Mouse (Mus musculus) stomach, embryonic 16.5 days (tissue): Measurements from ENCODE around the gene Nyap1. TPM values are rescaled to one million over a fixed set of nuclear protein-coding genes. Genes with fewer than 3 reads are reported as not detected.
A peak's percentile ranks its signal among the peaks of the same experiment; 100 is the strongest.
"Not testable (repeated sequence)": the region's sequence is repeated elsewhere in the genome, so short reads cannot be mapped to it uniquely, and the experiment has no call there.

Experiments
- ATAC-seq: fragments of 200-750 bp; cut with Nextera tagmentation; 2 replicates; pipeline ENCODE4 v1.8.0; 2017; ENCODE audit warnings: moderate number of reproducible peaks, moderate TSS enrichment; ENCODE audit not compliant: insufficient read depth, low FRiP score
- H3K27ac ChIP-seq: fragments of 300-500 bp; sonication (generic); 2 replicates; pipeline ENCODE4 v1.5.1; 2014; ENCODE audit warnings: low read length
- H3K27me3 ChIP-seq: fragments of 300-500 bp; sonication (generic); 2 replicates; pipeline ENCODE4 v1.6.1; 2014; ENCODE audit warnings: low read length, control low read depth, mixed read lengths; ENCODE audit not compliant: control insufficient read depth, insufficient read depth
- H3K36me3 ChIP-seq: fragments of 300-500 bp; sonication (generic); 2 replicates; pipeline ENCODE4 v1.6.1; 2014; ENCODE audit warnings: low read length; ENCODE audit not compliant: control insufficient read depth, insufficient read depth
- H3K4me1 ChIP-seq: fragments of 300-500 bp; sonication (generic); 2 replicates; pipeline ENCODE4 v1.6.1; 2014; ENCODE audit warnings: low read length, control low read depth, mixed read lengths; ENCODE audit not compliant: control insufficient read depth, insufficient read depth
- H3K4me2 ChIP-seq: fragments of 300-500 bp; sonication (generic); 2 replicates; pipeline ENCODE4 v1.6.1; 2014; ENCODE audit warnings: low read depth, low read length, mixed read lengths
- H3K4me3 ChIP-seq: fragments of 300-500 bp; sonication (generic); replicated peaks from 2 replicates; pipeline ENCODE4 v1.5.1; 2014; ENCODE audit warnings: mild to moderate bottlenecking, low read length
- H3K9ac ChIP-seq: fragments of 300-500 bp; sonication (generic); 2 replicates; pipeline ENCODE4 v1.6.1; 2014; ENCODE audit warnings: low read length
- H3K9me3 ChIP-seq: fragments of 300-500 bp; sonication (generic); replicated peaks from 2 replicates; pipeline ENCODE4 v1.6.1; 2016; ENCODE audit warnings: low read length, control low read depth; ENCODE audit not compliant: control insufficient read depth
- WGBS: fragments of 180-500 bp; shearing (Covaris S2); extraction: QIAGEN DNeasy Blood & Tissue Kit; methylation state at CpG from one replicate; pipeline ENCODE4 v1.1.7; 2014; 5-methylcytosine and 5-hydroxymethylcytosine counted together
- polyA plus RNA-seq: library from polyadenylated mRNA; unstranded; fragments of >200 nt; fragmentation: Nextera tagmentation; extraction: Ambion mirVana; gene quantifications from 2 replicates; pipeline ENCODE4 v1.2.1, GENCODE M21; 2015

Nyap1 gene
- polyA plus RNA-seq, 1 experiment from 2014 or later = 2.7 TPM

GRCm38 (mm10) chr5:137720558-137721164 is 20.7 kb downstream of the Nyap1 start:
- not testable (repeated sequence) for H3K27ac ChIP-seq, H3K9ac ChIP-seq, H3K9me3 ChIP-seq, H3K36me3 ChIP-seq, H3K27me3 ChIP-seq, H3K4me1 ChIP-seq
- Histone ChIP-seq H3K4me3 (peak overlapping the region; percentile 14), H3K4me2 (peak overlapping the region; percentile 48)
- WGBS = 7% methylated on average over 10 of the region's 16 CpGs
- peak; percentile 71; the same call in 1 of the 2 replicates for ATAC-seq

- ATAC-seq = no peak
- Histone ChIP-seq H3K4me1 (no peaks in the 10 kb centered on the region), H3K4me3 (no peak overlapping the region), H3K36me3 (no peaks in the 10 kb centered on the region), H3K27ac (no peak overlapping the region), H3K4me2 (no peak overlapping the region), H3K9ac (no peak overlapping the region), H3K27me3 (no peaks in the 10 kb centered on the region), H3K9me3 (no peaks in the 10 kb centered on the region)
- 72% methylated on average over 6 of the region's 6 CpGs for WGBS
These were observed 22.3 kb downstream of the Nyap1 start for GRCm38 (mm10) chr5:137719088-137719487.

DNA sequence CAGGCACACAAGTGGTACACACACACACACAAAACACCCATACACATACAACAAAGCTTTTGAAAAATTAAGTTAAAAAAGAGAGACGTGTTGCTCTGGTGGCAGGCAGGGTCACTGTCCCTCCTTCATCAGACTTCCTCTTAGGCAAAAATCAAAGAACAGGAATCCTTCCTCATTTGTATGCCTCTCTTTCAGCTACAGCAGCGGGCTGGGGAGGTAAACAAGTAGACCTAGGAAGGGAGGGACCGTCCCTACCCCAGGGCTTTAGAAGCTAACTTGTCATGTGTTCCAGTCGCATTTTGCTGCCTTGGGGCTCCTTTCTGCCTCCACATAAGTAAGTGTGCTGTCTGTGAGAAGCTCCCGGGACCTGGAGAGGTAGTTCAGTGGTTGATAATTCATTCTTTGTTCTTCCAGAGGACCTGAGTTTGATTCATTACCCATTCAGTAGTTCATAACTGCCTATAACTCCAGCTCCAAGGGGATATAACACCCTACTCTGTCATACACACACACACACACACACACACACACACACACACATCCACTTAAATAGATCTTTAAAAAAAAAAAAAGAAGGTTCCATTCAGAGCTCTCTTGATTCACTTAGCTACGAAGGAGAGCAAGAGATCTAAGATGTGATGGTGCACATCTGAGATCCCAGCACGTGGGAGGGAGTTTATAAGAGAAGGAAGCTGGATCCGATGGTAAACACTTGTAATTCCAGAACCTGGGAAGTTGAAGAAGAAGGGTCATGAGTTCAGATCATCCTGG is 23.2 kb downstream of the Nyap1 start:
- Histone ChIP-seq H3K4me1 (no peaks in the 10 kb centered on the region), H3K27ac (no peak overlapping the region), H3K36me3 (no peaks in the 10 kb centered on the region), H3K4me3 (no peak overlapping the region), H3K9me3 (no peaks in the 10 kb centered on the region), H3K9ac (no peak overlapping the region), H3K4me2 (no peak overlapping the region), H3K27me3 (no peaks in the 10 kb centered on the region)
- ATAC-seq = no peak
- WGBS = 55% methylated on average over 8 of the region's 8 CpGs

GRCm38 (mm10) chr5:137715685-137716084 is 25.7 kb downstream of the Nyap1 start:
- ATAC-seq = no peak
- 44% methylated on average over 8 of the region's 8 CpGs for whole genome bisulfite sequencing

DNA sequence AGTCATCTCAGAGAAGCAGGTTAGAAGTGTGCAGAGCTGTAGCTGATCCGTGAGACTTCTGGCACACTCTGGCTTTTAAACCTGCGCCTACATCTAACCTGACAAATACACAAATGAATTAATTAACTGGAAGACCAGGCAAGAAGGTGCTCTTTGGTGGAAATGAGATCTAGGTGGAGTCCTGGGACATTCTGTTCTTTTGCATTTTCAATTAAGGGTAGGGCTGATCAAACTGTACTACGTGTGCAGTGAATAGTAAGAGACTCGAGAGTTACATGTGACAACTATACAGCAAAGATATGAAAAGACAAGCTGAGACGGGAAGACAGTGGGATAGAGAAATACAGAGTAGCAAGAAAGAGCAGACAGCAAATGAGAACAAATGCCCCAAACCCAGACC is 28.0 kb downstream of the Nyap1 start:
- H3K4me3 ChIP-seq = no peak overlapping the region
- no peaks in the 10 kb centered on the region for H3K4me1 ChIP-seq
- H3K27me3 ChIP-seq = no peaks in the 10 kb centered on the region
- 69% methylated on average over 5 of the region's 5 CpGs for WGBS
- ATAC-seq = no peak
- H3K9ac ChIP-seq = no peak overlapping the region
- peak overlapping the region; percentile 82 for H3K27ac ChIP-seq
- H3K36me3 ChIP-seq = no peaks in the 10 kb centered on the region
- H3K4me2 ChIP-seq = no peak overlapping the region
- H3K9me3 ChIP-seq = no peaks in the 10 kb centered on the region

More at GRCm38 (mm10) chr5:137715685-137716084, 25.7 kb downstream of the Nyap1 start:
- no peaks in the 10 kb centered on the region for H3K36me3 ChIP-seq
- H3K27me3 ChIP-seq = no peaks in the 10 kb centered on the region
- H3K4me1 ChIP-seq = no peaks in the 10 kb centered on the region
- H3K9ac ChIP-seq = no peak overlapping the region
- peak overlapping the region; percentile 67 for H3K27ac ChIP-seq
- no peaks in the 10 kb centered on the region for H3K9me3 ChIP-seq
- H3K4me3 ChIP-seq = no peak overlapping the region
- no peak overlapping the region for H3K4me2 ChIP-seq

DNA sequence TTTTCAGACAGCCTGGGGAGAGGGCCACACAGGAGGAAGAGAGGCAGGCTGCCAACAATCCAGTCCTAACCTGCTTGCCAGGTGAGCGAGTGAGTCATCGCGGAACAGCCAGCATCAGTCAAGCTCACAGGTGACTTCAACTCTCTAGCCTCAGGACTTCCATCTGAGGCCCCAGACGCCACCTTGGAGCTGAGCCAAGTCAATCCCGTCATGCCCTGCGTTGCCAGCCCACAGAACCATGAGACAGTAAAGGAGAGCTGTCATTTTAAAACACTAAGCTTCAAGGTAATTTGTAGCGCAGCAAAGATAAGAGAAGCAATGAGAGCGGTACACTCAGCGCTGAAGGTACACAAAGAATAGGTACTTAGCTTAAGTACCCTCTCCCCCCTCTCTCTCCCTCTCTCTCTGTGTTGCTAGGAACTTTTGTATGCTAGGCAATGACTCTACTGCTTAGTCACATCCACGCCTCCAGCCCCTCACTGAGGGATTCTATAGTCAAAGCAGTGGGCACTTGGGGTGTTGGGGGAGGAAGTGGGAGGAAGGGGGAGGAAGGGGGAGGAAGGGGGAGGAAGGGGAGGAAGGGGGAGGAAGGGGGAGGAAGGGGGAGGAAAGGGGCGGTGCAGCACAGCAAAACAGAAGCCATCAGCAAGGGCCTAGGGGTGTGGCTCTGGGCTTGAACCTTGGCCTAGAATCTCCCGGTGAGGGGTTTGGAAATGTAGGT is 34.3 kb downstream of the Nyap1 start:
- H3K4me2 ChIP-seq = peak overlapping the region; percentile 42
- peaks cover 9% of the 10 kb centered on the region; the same call in 1 of the 2 replicates for H3K4me1 ChIP-seq
- WGBS = 34% methylated on average over 12 of the region's 12 CpGs

DNA sequence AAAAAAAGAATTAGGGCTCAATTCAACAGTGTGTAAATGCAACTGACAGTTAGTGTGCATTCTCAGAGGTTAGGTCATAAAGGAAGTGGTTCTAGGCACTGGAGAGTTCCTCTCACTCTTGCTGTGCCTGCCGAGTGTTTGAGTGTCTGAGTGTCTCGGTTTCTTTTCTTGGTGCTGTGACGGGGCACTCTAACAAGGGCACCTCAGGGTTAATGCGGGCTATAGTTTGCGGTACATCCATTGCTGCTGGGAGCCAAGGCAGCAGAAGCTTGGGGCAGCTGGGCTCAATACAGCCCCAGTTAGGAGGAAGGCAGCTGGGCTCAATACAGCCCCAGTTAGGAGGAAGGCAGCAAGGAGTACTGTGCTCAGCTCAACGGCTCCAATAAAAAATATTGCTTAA is 36.2 kb downstream of the Nyap1 start:
- WGBS = 53% methylated on average over 6 of the region's 6 CpGs
- Histone ChIP-seq H3K4me3 (no peak overlapping the region), H3K27ac (no peak overlapping the region), H3K4me1 (peaks cover 9% of the 10 kb centered on the region; the same call in 1 of the 2 replicates), H3K9ac (no peak overlapping the region), H3K4me2 (no peak overlapping the region), H3K27me3 (no peaks in the 10 kb centered on the region), H3K36me3 (no peaks in the 10 kb centered on the region), H3K9me3 (no peaks in the 10 kb centered on the region)
- ATAC-seq = no peak

More for the DNA sequence above, 34.3 kb downstream of the Nyap1 start:
- ATAC-seq = peak; percentile 92
- H3K36me3 ChIP-seq = no peaks in the 10 kb centered on the region
- no peaks in the 10 kb centered on the region for H3K27me3 ChIP-seq
- H3K4me3 ChIP-seq = 0 out of 2 replicates have a peak overlapping the region, but pooled peaks have one; percentile 6
- no peaks in the 10 kb centered on the region for H3K9me3 ChIP-seq
- peak overlapping the region; percentile 46 for H3K9ac ChIP-seq
- peak overlapping the region; percentile 93 for H3K27ac ChIP-seq

DNA sequence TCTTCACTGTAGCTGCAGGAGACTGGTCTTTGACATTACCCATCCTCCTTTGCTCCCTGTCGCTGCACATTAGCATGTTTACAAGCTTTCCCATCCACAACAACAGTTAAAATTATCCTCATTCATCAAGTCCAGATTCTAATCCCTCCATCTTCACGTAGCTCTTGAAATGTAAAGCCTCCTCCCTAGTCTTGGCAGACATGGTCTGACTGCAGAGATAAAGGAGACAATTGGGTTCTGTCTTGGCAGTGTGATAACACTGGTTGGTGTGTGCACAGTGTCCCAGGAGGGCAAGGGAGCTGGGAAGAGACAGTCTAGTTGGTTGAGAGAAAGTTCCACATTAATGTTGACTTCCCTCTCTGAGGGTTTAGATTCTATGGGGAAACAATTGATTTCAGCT is 41.6 kb downstream of the Nyap1 start:
- WGBS = 46% methylated on average over 2 of the region's 2 CpGs
- H3K27ac ChIP-seq = no peak overlapping the region
- no peak overlapping the region for H3K9ac ChIP-seq
- no peaks in the 10 kb centered on the region for H3K4me1 ChIP-seq
- H3K4me3 ChIP-seq = no peak overlapping the region
- no peak overlapping the region for H3K4me2 ChIP-seq
- H3K27me3 ChIP-seq = no peaks in the 10 kb centered on the region
- no peaks in the 10 kb centered on the region for H3K9me3 ChIP-seq
- ATAC-seq = no peak
- no peaks in the 10 kb centered on the region for H3K36me3 ChIP-seq

DNA sequence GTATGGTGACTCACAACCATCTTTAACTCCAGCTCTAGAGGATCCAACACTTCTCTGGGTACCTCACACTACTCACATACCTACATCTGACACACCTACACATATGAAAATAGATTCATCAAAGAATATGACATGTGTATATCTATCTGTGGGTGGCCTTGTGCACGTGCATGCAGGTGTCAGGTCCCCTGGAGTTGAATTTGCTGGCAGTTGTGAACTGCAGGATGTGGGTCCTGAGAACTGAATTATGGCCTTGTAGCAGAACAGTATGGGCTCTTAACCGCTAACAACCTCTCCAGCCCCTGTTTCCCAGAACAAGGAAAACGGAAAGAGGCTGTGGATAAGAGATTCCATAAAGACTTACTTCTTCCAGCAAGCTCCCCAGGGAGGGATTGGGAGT is 42.3 kb downstream of the Nyap1 start:
- Histone ChIP-seq H3K27ac (no peak overlapping the region), H3K36me3 (no peaks in the 10 kb centered on the region), H3K9ac (no peak overlapping the region), H3K4me3 (no peak overlapping the region), H3K4me1 (no peaks in the 10 kb centered on the region), H3K27me3 (no peaks in the 10 kb centered on the region), H3K4me2 (no peak overlapping the region), H3K9me3 (no peaks in the 10 kb centered on the region)
- no peak for ATAC-seq
- WGBS = 68% methylated on average over 3 of the region's 3 CpGs
